Comparison of ENCODE assay signal across 36 mouse cellular contexts in genomic region chr7:126541661-126542060, GRCm38 (mm10). TPM values are rescaled to one million over a fixed set of nuclear protein-coding genes. Genes with fewer than 3 reads are reported as not detected.
"Had no signal": no experiment of that assay in that cellular context is flagged by ENCODE, and none has a peak within 500 bp of the region (broad histone marks: within the 10 kb centered on the region; RNA-seq: fewer than 3 reads in every experiment).

No protein-coding gene starts in this region.

- H3K9me3 ChIP-seq: embryonic facial prominence, embryonic 10.5 days; embryonic facial prominence, embryonic 12.5 days; embryonic facial prominence, embryonic 13.5 days; embryonic facial prominence, embryonic 15.5 days; forebrain, embryonic 10.5 days; forebrain, embryonic 12.5 days; forebrain, embryonic 13.5 days; forebrain, embryonic 15.5 days had no signal

- H3K4me3 ChIP-seq: embryonic facial prominence, embryonic 10.5 days; embryonic facial prominence, embryonic 12.5 days; embryonic facial prominence, embryonic 13.5 days; embryonic facial prominence, embryonic 15.5 days; erythroblast, embryonic 14.5 days; forebrain, embryonic 10.5 days; forebrain, embryonic 12.5 days; forebrain, embryonic 13.5 days; forebrain, embryonic 15.5 days; gastrocnemius, adult 2 months had no signal

- H3K4me1 ChIP-seq: embryonic facial prominence, embryonic 10.5 days; embryonic facial prominence, embryonic 12.5 days; embryonic facial prominence, embryonic 13.5 days; forebrain, embryonic 10.5 days; forebrain, embryonic 12.5 days; forebrain, embryonic 13.5 days; forebrain, embryonic 15.5 days had no signal

- ATAC-seq: forebrain, embryonic 13.5 days; forebrain, embryonic 14.5 days; forebrain, embryonic 15.5 days; forebrain, embryonic 16.5 days; forebrain, postnatal 0 days had no signal

- H3K27ac ChIP-seq: embryonic facial prominence, embryonic 10.5 days; embryonic facial prominence, embryonic 12.5 days; embryonic facial prominence, embryonic 13.5 days; embryonic facial prominence, embryonic 15.5 days; forebrain, embryonic 10.5 days; forebrain, embryonic 12.5 days; forebrain, embryonic 13.5 days; forebrain, embryonic 15.5 days; gastrocnemius, adult 2 months had no signal

- H3K4me2 ChIP-seq: embryonic facial prominence, embryonic 12.5 days; embryonic facial prominence, embryonic 13.5 days; embryonic facial prominence, embryonic 15.5 days; forebrain, embryonic 12.5 days; forebrain, embryonic 13.5 days; forebrain, embryonic 15.5 days had no signal

- H3K9ac ChIP-seq: embryonic facial prominence, embryonic 12.5 days; embryonic facial prominence, embryonic 13.5 days; embryonic facial prominence, embryonic 15.5 days; forebrain, embryonic 12.5 days; forebrain, embryonic 13.5 days; forebrain, embryonic 15.5 days; forebrain, postnatal 0 days had no signal

- DNase-seq: cerebellum, adult 18-20 months; cerebellum, adult 2 months; cerebellum, adult 8-10 months; cerebellum, adult 9-10 months; cerebellum, adult 9-11 months; cerebellum, postnatal 10 days; cerebellum, postnatal 14 days; cerebellum, postnatal 25 days; cerebellum, postnatal 36 days; embryo, embryonic 11 days; forebrain, postnatal 0 days; gastrocnemius, adult 2 months; gastrocnemius, postnatal 10 days; gastrocnemius, postnatal 14 days; gastrocnemius, postnatal 25 days; gastrocnemius, postnatal 36 days; heart, adult 18-20 months had no signal

RNA-seq across cellular contexts. Expression of gene Il27, which starts 53.1 kb away (rescaled TPM):
- total RNA-seq: forebrain, postnatal 0 days; gastrocnemius, adult 2 months; gastrocnemius, adult 8-10 months; gastrocnemius, postnatal 10 days; gastrocnemius, postnatal 14 days; gastrocnemius, postnatal 25 days; gastrocnemius, postnatal 36 days; gastrocnemius, postnatal 4 days; heart, adult 18-20 months had no signal
- polyA plus RNA-seq: cerebellum, adult 2 months; cortical plate, adult 2 months; embryonic facial prominence, embryonic 10.5 days; embryonic facial prominence, embryonic 11.5 days; embryonic facial prominence, embryonic 12.5 days; embryonic facial prominence, embryonic 13.5 days; embryonic facial prominence, embryonic 14.5 days; embryonic facial prominence, embryonic 15.5 days; erythroblast, embryonic 14.5 days; forebrain, embryonic 10.5 days; forebrain, embryonic 11.5 days; forebrain, embryonic 12.5 days; forebrain, embryonic 13.5 days; forebrain, embryonic 14.5 days; forebrain, embryonic 15.5 days; forebrain, embryonic 16.5 days; forebrain, postnatal 0 days; frontal cortex, adult 2 months; gonadal fat pad, adult 2 months had no signal
